Mouse (Mus musculus) hindbrain, postnatal 0 days (tissue): Measurements from ENCODE around the gene Tbx19. TPM values are rescaled to one million over a fixed set of nuclear protein-coding genes. Genes with fewer than 3 reads are reported as not detected.
A peak's percentile ranks its signal among the peaks of the same experiment; 100 is the strongest.

Source experiments
- ATAC-seq: fragments of 200-750 bp; cut with Nextera tagmentation; 2 replicates; pipeline ENCODE4 v1.8.0; 2017; ENCODE audit warnings: mild to moderate bottlenecking, moderate TSS enrichment, moderate library complexity
- DNase-seq: peaks from one replicate; pipeline ENCODE4 v3.0.0-alpha.2; 2015; ENCODE audit warnings: low spot score
- H3K27ac ChIP-seq: fragments of 300-500 bp; sonication (generic); 2 replicates; pipeline ENCODE4 v1.5.1; 2014; ENCODE audit warnings: mild to moderate bottlenecking
- H3K27me3 ChIP-seq: fragments of 300-500 bp; sonication (generic); 2 replicates; pipeline ENCODE4 v1.6.1; 2014; ENCODE audit warnings: low read length, mixed read lengths; ENCODE audit not compliant: insufficient read depth
- H3K36me3 ChIP-seq: fragments of 300-500 bp; sonication (generic); 2 replicates; pipeline ENCODE4 v1.6.1; 2014; ENCODE audit warnings: low read length, mixed read lengths; ENCODE audit not compliant: insufficient read depth
- H3K4me1 ChIP-seq: fragments of 300-500 bp; sonication (generic); 2 replicates; pipeline ENCODE4 v1.6.1; 2014; ENCODE audit warnings: antibody characterized with exemption, low read length, mixed read lengths; ENCODE audit not compliant: insufficient read depth
- H3K4me2 ChIP-seq: fragments of 300-500 bp; sonication (generic); 2 replicates; pipeline ENCODE4 v1.6.1; 2014; ENCODE audit warnings: low read depth, mild to moderate bottlenecking, low read length, moderate library complexity, mixed read lengths
- H3K4me3 ChIP-seq: fragments of 300-500 bp; sonication (generic); 2 replicates; pipeline ENCODE4 v1.5.1; 2014; ENCODE audit warnings: low read length
- H3K9ac ChIP-seq: fragments of 300-500 bp; sonication (generic); replicated peaks from 2 replicates; pipeline ENCODE4 v1.6.1; 2014; ENCODE audit warnings: mild to moderate bottlenecking, low read length, moderate library complexity, mixed read lengths
- H3K9me3 ChIP-seq: fragments of 300-500 bp; sonication (generic); 2 replicates; pipeline ENCODE4 v1.6.1; 2016; ENCODE audit warnings: low read length, mixed read lengths
- CTCF ChIP-seq: IDR thresholded peaks from 2 replicates; pipeline ENCODE4 v1.5.1; 2016; ENCODE audit warnings: antibody characterized with exemption, control low read depth, low read depth
- WGBS: fragments of 180-500 bp; shearing (Covaris S2); extraction: QIAGEN DNeasy Blood & Tissue Kit; methylation state at CpG from one replicate; pipeline ENCODE4 v1.1.7; 2014; 5-methylcytosine and 5-hydroxymethylcytosine counted together
- polyA plus RNA-seq: library from polyadenylated mRNA; unstranded; fragments of >200 nt; fragmentation: Nextera tagmentation; extraction: Ambion mirVana; gene quantifications from 2 replicates; pipeline ENCODE4 v1.2.1, GENCODE M21; 2015
- total RNA-seq: library from RNA; depleted of rRNA; stranded (reverse); fragments of >200 nt; gene quantifications from 2 replicates; pipeline ENCODE4 v1.2.3, GENCODE M21; 2014

Tbx19 gene
- total and polyA plus RNA-seq, 2 experiments from 2014 or later: not detected

- peak; percentile 95 for DNase-seq
- no peak overlapping the region for H3K27ac ChIP-seq
- no peaks in the 10 kb centered on the region for H3K36me3 ChIP-seq
- TF ChIP-seq CTCF: peak; percentile 88
- no peaks in the 10 kb centered on the region for H3K4me1 ChIP-seq
- H3K27me3 ChIP-seq: no peaks in the 10 kb centered on the region
- H3K4me3 ChIP-seq: no peak overlapping the region
- ATAC-seq: peak; percentile 85
- 18% methylated on average over 21 of the region's 21 CpGs for WGBS
- H3K9me3 ChIP-seq: no peaks in the 10 kb centered on the region
- H3K9ac ChIP-seq: no peak overlapping the region
- no peak overlapping the region for H3K4me2 ChIP-seq
Observed at GRCm38 (mm10) chr1:165120349-165120898, 40.1 kb downstream of the Tbx19 start.

GRCm38 (mm10) chr1:165119760-165120159, 40.8 kb downstream of the Tbx19 start:
- no peak overlapping the region for H3K27ac ChIP-seq
- no peak for TF ChIP-seq CTCF
- WGBS: 9% methylated on average over 9 of the region's 9 CpGs
- no peak overlapping the region for H3K9ac ChIP-seq
- peak; percentile 15 for DNase-seq
- H3K9me3 ChIP-seq: no peaks in the 10 kb centered on the region
- no peak overlapping the region for H3K4me3 ChIP-seq
- H3K27me3 ChIP-seq: no peaks in the 10 kb centered on the region
- ATAC-seq: peak; percentile 31; the same call in 1 of the 2 replicates
- H3K4me1 ChIP-seq: peaks cover 3% of the 10 kb centered on the region; the same call in 1 of the 2 replicates
- no peaks in the 10 kb centered on the region for H3K36me3 ChIP-seq
- peak overlapping the region; percentile 36 for H3K4me2 ChIP-seq

- no peak overlapping the region for H3K9ac ChIP-seq
- DNase-seq: peak; percentile 38
- WGBS: 57% methylated on average over 15 of the region's 15 CpGs
Observed at GRCm38 (mm10) chr1:165119011-165119726, 41.4 kb downstream of the Tbx19 start.

GRCm38 (mm10) chr1:165114460-165115175, 46.0 kb downstream of the Tbx19 start:
- H3K4me2 ChIP-seq: no peak overlapping the region
- H3K4me1 ChIP-seq: peaks cover 4% of the 10 kb centered on the region; the same call in 1 of the 2 replicates
- H3K27me3 ChIP-seq: no peaks in the 10 kb centered on the region
- no peak overlapping the region for H3K9ac ChIP-seq
- TF ChIP-seq CTCF: peak; percentile 54
- 41% methylated on average over 17 of the region's 17 CpGs for WGBS
- no peak overlapping the region for H3K27ac ChIP-seq
- H3K36me3 ChIP-seq: no peaks in the 10 kb centered on the region
- DNase-seq (peak; percentile 70), ATAC-seq (peak; percentile 45; the same call in 1 of the 2 replicates)
- no peak overlapping the region for H3K4me3 ChIP-seq
- H3K9me3 ChIP-seq: no peaks in the 10 kb centered on the region

More at GRCm38 (mm10) chr1:165119011-165119726, 41.4 kb downstream of the Tbx19 start:
- Histone ChIP-seq H3K27me3 (no peaks in the 10 kb centered on the region), H3K36me3 (no peaks in the 10 kb centered on the region), H3K4me1 (peaks cover 4% of the 10 kb centered on the region; the same call in 1 of the 2 replicates), H3K4me2 (peak overlapping the region; percentile 36; the same call in 1 of the 2 replicates), H3K4me3 (no peak overlapping the region), H3K27ac (peak overlapping the region; percentile 16; the same call in 1 of the 2 replicates), H3K9me3 (no peaks in the 10 kb centered on the region)
- peak; percentile 34; the same call in 1 of the 2 replicates for ATAC-seq
- TF ChIP-seq CTCF: no peak

- no peaks in the 10 kb centered on the region for H3K9me3 ChIP-seq
- H3K4me3 ChIP-seq: no peak overlapping the region
- WGBS: 33% methylated on average over 11 of the region's 11 CpGs
- peak overlapping the region; percentile 20; the same call in 1 of the 2 replicates for H3K27ac ChIP-seq
- H3K36me3 ChIP-seq: no peaks in the 10 kb centered on the region
- no peak for DNase-seq
- peaks cover 4% of the 10 kb centered on the region; the same call in 1 of the 2 replicates for H3K4me1 ChIP-seq
- no peak for ATAC-seq
- no peak for TF ChIP-seq CTCF
- no peak overlapping the region for H3K4me2 ChIP-seq
- no peaks in the 10 kb centered on the region for H3K27me3 ChIP-seq
- no peak overlapping the region for H3K9ac ChIP-seq
Observed at GRCm38 (mm10) chr1:165113700-165114099, 46.9 kb downstream of the Tbx19 start.

GRCm38 (mm10) chr1:165110659-165111058, 49.9 kb downstream of the Tbx19 start:
- Histone ChIP-seq H3K4me3 (no peak overlapping the region), H3K27me3 (no peaks in the 10 kb centered on the region), H3K36me3 (no peaks in the 10 kb centered on the region), H3K9me3 (no peaks in the 10 kb centered on the region), H3K4me2 (no peak overlapping the region), H3K27ac (no peak overlapping the region), H3K9ac (no peak overlapping the region), H3K4me1 (peaks cover 7% of the 10 kb centered on the region; the same call in 1 of the 2 replicates)
- no peak for TF ChIP-seq CTCF
- WGBS: 41% methylated on average over 2 of the region's 2 CpGs
- DNase-seq: peak; percentile 64
- ATAC-seq: no peak
